Mouse (Mus musculus) E14TG2a.4 (cell line): Measurements from ENCODE around the gene Supt5.

ENCODE experiments used
- CTCF ChIP-seq: conservative IDR thresholded peaks from 2 replicates; pipeline ENCODE4 v1.5.1; 2014; ENCODE audit warnings: low read length
- NANOG ChIP-seq: IDR thresholded peaks from 2 replicates; pipeline ENCODE4 v1.6.1; 2014; ENCODE audit warnings: borderline replicate concordance, low read length, mixed read lengths
- POU5F1 ChIP-seq: IDR thresholded peaks from 2 replicates; pipeline ENCODE4 v1.6.1; 2014; ENCODE audit warnings: low read length, borderline replicate concordance

- TF ChIP-seq CTCF (no peak), POU5F1 (no peak), NANOG (no peak)
Measured at GRCm38 (mm10) chr7:28362441-28363060, 24.0 kb upstream of the Supt5 start.
